Mouse (Mus musculus): ENCODE measurements around the gene Adra1b. TPM values are rescaled to one million over a fixed set of nuclear protein-coding genes. Genes with fewer than 3 reads are reported as not detected.

Adra1b gene
- polyA plus RNA-seq, 1 experiment, result 6.3 TPM

GRCm38 (mm10) chr11:43877211-43877610, 23.8 kb downstream of the Adra1b start:
- WGBS, result 67% methylated on average over 5 of the region's 5 CpGs
- H3K4me3 ChIP-seq (replicated peaks; ENCODE audit: extremely low read depth, low read depth, low read length), result no peak overlapping the region
- no peaks in the 10 kb centered on the region for H3K4me1 ChIP-seq (ENCODE audit: control insufficient read depth, insufficient read depth, low read length)
- TF ChIP-seq CTCF (IDR thresholded peaks at IDR 0.05; ENCODE audit: insufficient read depth, low read length), result no peak
- no peak for DNase-seq

- WGBS, result 42% methylated on average over 4 of the region's 4 CpGs
- no peaks in the 10 kb centered on the region for H3K4me1 ChIP-seq (ENCODE audit: control insufficient read depth, insufficient read depth, low read length)
- H3K4me3 ChIP-seq (replicated peaks; ENCODE audit: extremely low read depth, low read depth, low read length), result no peak overlapping the region
- TF ChIP-seq POLR2A (IDR thresholded peaks at IDR 0.05; ENCODE audit: borderline replicate concordance, extremely low read depth, low read depth, low read length), result no peak
- TF ChIP-seq CTCF (IDR thresholded peaks at IDR 0.05; ENCODE audit: insufficient read depth, low read length), result no peak
- DNase-seq, result no peak
Measured at GRCm38 (mm10) chr11:43867721-43868281, 33.2 kb downstream of the Adra1b start.

GRCm38 (mm10) chr11:43865298-43866165, 35.5 kb downstream of the Adra1b start:
- Histone ChIP-seq H3K4me3 (replicated peaks; ENCODE audit: extremely low read depth, low read depth, low read length) (no peak overlapping the region), H3K4me1 (ENCODE audit: control insufficient read depth, insufficient read depth, low read length) (no peaks in the 10 kb centered on the region)
- DNase-seq, result no peak
- TF ChIP-seq CTCF (IDR thresholded peaks at IDR 0.05; ENCODE audit: insufficient read depth, low read length), result no peak
- TF ChIP-seq POLR2A (IDR thresholded peaks at IDR 0.05; ENCODE audit: borderline replicate concordance, extremely low read depth, low read depth, low read length), result no peak
- 79% methylated on average over 6 of the region's 6 CpGs for WGBS

- Histone ChIP-seq H3K4me1 (ENCODE audit: control insufficient read depth, insufficient read depth, low read length) (no peaks in the 10 kb centered on the region), H3K4me3 (replicated peaks; ENCODE audit: extremely low read depth, low read depth, low read length) (no peak overlapping the region)
- TF ChIP-seq POLR2A (IDR thresholded peaks at IDR 0.05; ENCODE audit: borderline replicate concordance, extremely low read depth, low read depth, low read length), result no peak
- TF ChIP-seq CTCF (IDR thresholded peaks at IDR 0.05; ENCODE audit: insufficient read depth, low read length), result no peak
- DNase-seq, result no peak
- WGBS, result 69% methylated on average over 6 of the region's 6 CpGs
Measured at GRCm38 (mm10) chr11:43853046-43853445, 48.0 kb downstream of the Adra1b start.

GRCm38 (mm10) chr11:43848056-43848455, 53.0 kb downstream of the Adra1b start:
- 79% methylated on average over 4 of the region's 4 CpGs for WGBS
- no peaks in the 10 kb centered on the region for H3K4me1 ChIP-seq (ENCODE audit: control insufficient read depth, insufficient read depth, low read length)
- DNase-seq, result no peak

GRCm38 (mm10) chr11:43841596-43841995, 59.4 kb downstream of the Adra1b start:
- WGBS, result 68% methylated on average over 10 of the region's 10 CpGs
- Histone ChIP-seq H3K4me1 (ENCODE audit: control insufficient read depth, insufficient read depth, low read length) (no peaks in the 10 kb centered on the region), H3K4me3 (replicated peaks; ENCODE audit: extremely low read depth, low read depth, low read length) (no peak overlapping the region)
- TF ChIP-seq CTCF (IDR thresholded peaks at IDR 0.05; ENCODE audit: insufficient read depth, low read length) (no peak), POLR2A (IDR thresholded peaks at IDR 0.05; ENCODE audit: borderline replicate concordance, extremely low read depth, low read depth, low read length) (no peak)
- no peak for DNase-seq

More at GRCm38 (mm10) chr11:43848056-43848455, 53.0 kb downstream of the Adra1b start:
- TF ChIP-seq POLR2A (IDR thresholded peaks at IDR 0.05; ENCODE audit: borderline replicate concordance, extremely low read depth, low read depth, low read length), result no peak
- TF ChIP-seq CTCF (IDR thresholded peaks at IDR 0.05; ENCODE audit: insufficient read depth, low read length), result no peak
- no peak overlapping the region for H3K4me3 ChIP-seq (replicated peaks; ENCODE audit: extremely low read depth, low read depth, low read length)

- H3K4me3 ChIP-seq (replicated peaks; ENCODE audit: extremely low read depth, low read depth, low read length), result no peak overlapping the region
- no peaks in the 10 kb centered on the region for H3K4me1 ChIP-seq (ENCODE audit: control insufficient read depth, insufficient read depth, low read length)
- DNase-seq, result no peak
- TF ChIP-seq POLR2A (IDR thresholded peaks at IDR 0.05; ENCODE audit: borderline replicate concordance, extremely low read depth, low read depth, low read length) (no peak), CTCF (IDR thresholded peaks at IDR 0.05; ENCODE audit: insufficient read depth, low read length) (no peak)
- WGBS, result 53% methylated on average over 6 of the region's 6 CpGs
Measured at GRCm38 (mm10) chr11:43840491-43840890, 60.5 kb downstream of the Adra1b start.

- peak; percentile 21; the same call in 1 of the 2 replicates for TF ChIP-seq CTCF (IDR thresholded peaks at IDR 0.05; ENCODE audit: insufficient read depth, low read length)
- no peak for TF ChIP-seq POLR2A (IDR thresholded peaks at IDR 0.05; ENCODE audit: borderline replicate concordance, extremely low read depth, low read depth, low read length)
- DNase-seq, result peak; percentile 66
- 6% methylated on average over 68 of the region's 68 CpGs for WGBS
- H3K4me3 ChIP-seq (replicated peaks; ENCODE audit: extremely low read depth, low read depth, low read length), result peak overlapping the region; percentile 39
- no peaks in the 10 kb centered on the region for H3K4me1 ChIP-seq (ENCODE audit: control insufficient read depth, insufficient read depth, low read length)
Measured at GRCm38 (mm10) chr11:43835880-43836740, 64.9 kb downstream of the Adra1b start.

GRCm38 (mm10) chr11:43835456-43835855, 65.6 kb downstream of the Adra1b start:
- TF ChIP-seq CTCF (IDR thresholded peaks at IDR 0.05; ENCODE audit: insufficient read depth, low read length), result no peak
- TF ChIP-seq POLR2A (IDR thresholded peaks at IDR 0.05; ENCODE audit: borderline replicate concordance, extremely low read depth, low read depth, low read length), result no peak
- 88% methylated on average over 15 of the region's 15 CpGs for WGBS
- no peak overlapping the region for H3K4me3 ChIP-seq (replicated peaks; ENCODE audit: extremely low read depth, low read depth, low read length)
- DNase-seq, result no peak
- no peaks in the 10 kb centered on the region for H3K4me1 ChIP-seq (ENCODE audit: control insufficient read depth, insufficient read depth, low read length)

Measured in lung, adult 2 months (tissue).